Mouse (Mus musculus) limb, embryonic 14.5 days (tissue): ENCODE measurements around the gene Tgif1. TPM values are rescaled to one million over a fixed set of nuclear protein-coding genes. Genes with fewer than 3 reads are reported as not detected.
A peak's percentile ranks its signal among the peaks of the same experiment; 100 is the strongest.

Experiments used
- ATAC-seq: fragments of 200-750 bp; cut with Nextera tagmentation; 2 replicates; pipeline ENCODE4 v1.8.0; 2017; ENCODE audit warnings: low read depth, moderate number of reproducible peaks, moderate TSS enrichment; ENCODE audit not compliant: low FRiP score
- DNase-seq: peaks from one replicate; pipeline ENCODE4 v3.0.0-alpha.2; 2015; ENCODE audit warnings: low spot score
- H3K27ac ChIP-seq: fragments of 300-500 bp; sonication (generic); replicated peaks from 2 replicates; pipeline ENCODE4 v1.5.1; 2014; ENCODE audit warnings: low read depth, mild to moderate bottlenecking, low read length, moderate library complexity, mixed read lengths
- H3K27me3 ChIP-seq: fragments of 300-500 bp; sonication (generic); 2 replicates; pipeline ENCODE4 v1.6.1; 2014; ENCODE audit warnings: low read length, mixed read lengths; ENCODE audit not compliant: control insufficient read depth, insufficient read depth
- H3K36me3 ChIP-seq: fragments of 300-500 bp; sonication (generic); 2 replicates; pipeline ENCODE4 v1.6.1; 2014; ENCODE audit warnings: mild to moderate bottlenecking, low read length, moderate library complexity, mixed read lengths; ENCODE audit not compliant: control insufficient read depth, insufficient read depth
- H3K4me1 ChIP-seq: fragments of 300-500 bp; sonication (generic); 2 replicates; pipeline ENCODE4 v1.6.1; 2014; ENCODE audit warnings: antibody characterized with exemption, low read length, mixed read lengths; ENCODE audit not compliant: control insufficient read depth, insufficient read depth
- H3K4me2 ChIP-seq: fragments of 300-500 bp; sonication (generic); replicated peaks from 2 replicates; pipeline ENCODE4 v1.6.1; 2014; ENCODE audit warnings: low read depth, mild to moderate bottlenecking, low read length, moderate library complexity; ENCODE audit not compliant: severe bottlenecking
- H3K4me3 ChIP-seq: fragments of 300-500 bp; sonication (generic); replicated peaks from 2 replicates; pipeline ENCODE4 v1.5.1; 2014; ENCODE audit warnings: low read length
- H3K9ac ChIP-seq: fragments of 300-500 bp; sonication (generic); 2 replicates; pipeline ENCODE4 v1.6.1; 2014; ENCODE audit warnings: mild to moderate bottlenecking, low read depth, low read length, moderate library complexity; ENCODE audit not compliant: severe bottlenecking
- H3K9me3 ChIP-seq: fragments of 300-500 bp; sonication (generic); 2 replicates; pipeline ENCODE4 v1.6.1; 2016; ENCODE audit warnings: low read length; ENCODE audit not compliant: control insufficient read depth
- POLR2A ChIP-seq: fragments of 200-500 bp; IDR thresholded peaks from 2 replicates; pipeline ENCODE4 v1.8.0; 2012; ENCODE audit warnings: inconsistent platforms, mild to moderate bottlenecking, moderate library complexity, borderline replicate concordance; ENCODE audit not compliant: insufficient read depth, insufficient read length; ENCODE audit errors: extremely low read depth
- WGBS: fragments of 180-500 bp; shearing (Covaris S2); extraction: QIAGEN DNeasy Blood & Tissue Kit; methylation state at CpG from one replicate; pipeline ENCODE4 v1.1.7; 2014; 5-methylcytosine and 5-hydroxymethylcytosine counted together
- polyA plus RNA-seq, 2 experiments: library from polyadenylated mRNA; depleted of rRNA in 1 of 2; stranded (reverse) in 1 of 2; unstranded in 1 of 2; fragments of >200 nt; fragmentation: Nextera tagmentation in 1 of 2; extraction: Ambion mirVana in 1 of 2; gene quantifications; 2 replicates each; pipeline versions ENCODE4 v1.2.1 to v1.2.3; 2012 to 2014

Tgif1 gene
- polyA plus RNA-seq, 2 experiments = 52.7 to 64.8 TPM

GRCm38 (mm10) chr17:70892288-70893096, 39.1 kb upstream of the Tgif1 start:
- WGBS = 25% methylated on average over 15 of the region's 15 CpGs
- Histone ChIP-seq H3K36me3 (no peaks in the 10 kb centered on the region), H3K4me1 (0 out of 2 replicates have a peak, but pooled peaks cover 5% of the 10 kb centered on the region), H3K9me3 (no peaks in the 10 kb centered on the region), H3K9ac (no peak overlapping the region), H3K27ac (no peak overlapping the region), H3K4me3 (no peak overlapping the region), H3K4me2 (no peak overlapping the region), H3K27me3 (no peaks in the 10 kb centered on the region)
- DNase-seq = no peak
- peak; percentile 19; the same call in 1 of the 2 replicates for ATAC-seq
- TF ChIP-seq POLR2A = no peak

GRCm38 (mm10) chr17:70890571-70890970, 37.2 kb upstream of the Tgif1 start:
- H3K36me3 ChIP-seq = no peaks in the 10 kb centered on the region
- H3K9me3 ChIP-seq = no peaks in the 10 kb centered on the region
- H3K4me1 ChIP-seq = 0 out of 2 replicates have a peak, but pooled peaks cover 5% of the 10 kb centered on the region
- H3K27me3 ChIP-seq = no peaks in the 10 kb centered on the region
- no peak overlapping the region for H3K4me2 ChIP-seq
- no peak for DNase-seq
- no peak overlapping the region for H3K4me3 ChIP-seq
- no peak overlapping the region for H3K27ac ChIP-seq
- WGBS = 55% methylated on average over 8 of the region's 8 CpGs
- H3K9ac ChIP-seq = no peak overlapping the region
- ATAC-seq = no peak
- no peak for TF ChIP-seq POLR2A

- Histone ChIP-seq H3K4me1 (0 out of 2 replicates have a peak, but pooled peaks cover 5% of the 10 kb centered on the region), H3K9ac (no peak overlapping the region), H3K4me2 (no peak overlapping the region), H3K27ac (no peak overlapping the region), H3K9me3 (no peaks in the 10 kb centered on the region), H3K4me3 (no peak overlapping the region), H3K27me3 (no peaks in the 10 kb centered on the region), H3K36me3 (no peaks in the 10 kb centered on the region)
- ATAC-seq = no peak
- 79% methylated on average over 10 of the region's 10 CpGs for WGBS
- peak; percentile 13 for DNase-seq
- no peak for TF ChIP-seq POLR2A
Measured at GRCm38 (mm10) chr17:70888657-70889056, 35.3 kb upstream of the Tgif1 start.

GRCm38 (mm10) chr17:70887848-70888247, 34.5 kb upstream of the Tgif1 start:
- Histone ChIP-seq H3K27ac (no peak overlapping the region), H3K4me2 (no peak overlapping the region), H3K9me3 (no peaks in the 10 kb centered on the region), H3K27me3 (no peaks in the 10 kb centered on the region), H3K9ac (no peak overlapping the region), H3K4me1 (0 out of 2 replicates have a peak, but pooled peaks cover 5% of the 10 kb centered on the region), H3K4me3 (no peak overlapping the region), H3K36me3 (no peaks in the 10 kb centered on the region)
- ATAC-seq = no peak
- no peak for TF ChIP-seq POLR2A
- no peak for DNase-seq
- 84% methylated on average over 9 of the region's 9 CpGs for WGBS

GRCm38 (mm10) chr17:70886641-70887391, 33.5 kb upstream of the Tgif1 start:
- DNase-seq = no peak
- no peak overlapping the region for H3K27ac ChIP-seq
- H3K9me3 ChIP-seq = no peaks in the 10 kb centered on the region
- no peak for TF ChIP-seq POLR2A
- no peak overlapping the region for H3K4me3 ChIP-seq
- ATAC-seq = no peak
- WGBS = 75% methylated on average over 16 of the region's 16 CpGs
- H3K4me2 ChIP-seq = no peak overlapping the region
- no peak overlapping the region for H3K9ac ChIP-seq
- H3K27me3 ChIP-seq = no peaks in the 10 kb centered on the region
- no peaks in the 10 kb centered on the region for H3K4me1 ChIP-seq
- no peaks in the 10 kb centered on the region for H3K36me3 ChIP-seq
